Mouse (Mus musculus) kidney, embryonic 15.5 days (tissue): ENCODE measurements around the gene Marveld1. TPM values are rescaled to one million over a fixed set of nuclear protein-coding genes. Genes with fewer than 3 reads are reported as not detected.

Experiments
- ATAC-seq: fragments of 200-750 bp; cut with Nextera tagmentation; replicated peaks from 2 replicates; pipeline ENCODE4 v1.8.0; 2017; ENCODE audit warnings: moderate TSS enrichment; ENCODE audit not compliant: low FRiP score
- H3K27ac ChIP-seq: fragments of 300-500 bp; sonication (generic); 2 replicates; pipeline ENCODE4 v1.5.1; 2015; ENCODE audit warnings: mild to moderate bottlenecking, inconsistent platforms
- H3K27me3 ChIP-seq: fragments of 300-500 bp; sonication (generic); 2 replicates; pipeline ENCODE4 v1.6.1; 2015; ENCODE audit warnings: inconsistent platforms
- H3K36me3 ChIP-seq: fragments of 300-500 bp; sonication (generic); 2 replicates; pipeline ENCODE4 v1.6.1; 2015; ENCODE audit warnings: inconsistent platforms
- H3K4me1 ChIP-seq: fragments of 300-500 bp; sonication (generic); 2 replicates; pipeline ENCODE4 v1.6.1; 2015; ENCODE audit warnings: inconsistent platforms
- H3K4me2 ChIP-seq: fragments of 300-500 bp; sonication (generic); 2 replicates; pipeline ENCODE4 v1.6.1; 2015; ENCODE audit warnings: moderate library complexity, mild to moderate bottlenecking, inconsistent platforms
- H3K4me3 ChIP-seq: fragments of 300-500 bp; sonication (generic); replicated peaks from 2 replicates; pipeline ENCODE4 v1.5.1; 2015; ENCODE audit warnings: mild to moderate bottlenecking, inconsistent platforms
- H3K9ac ChIP-seq: fragments of 300-500 bp; sonication (generic); 2 replicates; pipeline ENCODE4 v1.6.1; 2015; ENCODE audit warnings: mild to moderate bottlenecking, inconsistent platforms
- H3K9me3 ChIP-seq: fragments of 300-500 bp; sonication (generic); replicated peaks from 2 replicates; pipeline ENCODE4 v1.6.1; 2016; ENCODE audit warnings: inconsistent platforms
- WGBS: fragments of 180-500 bp; shearing (Covaris S2); methylation state at CpG from one replicate; pipeline ENCODE4 v1.1.7; 2015; ENCODE audit warnings: mixed read lengths; 5-methylcytosine and 5-hydroxymethylcytosine counted together
- polyA plus RNA-seq: library from polyadenylated mRNA; unstranded; fragments of >200 nt; fragmentation: Nextera tagmentation; extraction: Ambion mirVana; gene quantifications from 2 replicates; pipeline ENCODE4 v1.2.1, GENCODE M21; 2015

The Marveld1 gene
- polyA plus RNA-seq, result 9.7 and 9.8 TPM in 2 replicates

DNA sequence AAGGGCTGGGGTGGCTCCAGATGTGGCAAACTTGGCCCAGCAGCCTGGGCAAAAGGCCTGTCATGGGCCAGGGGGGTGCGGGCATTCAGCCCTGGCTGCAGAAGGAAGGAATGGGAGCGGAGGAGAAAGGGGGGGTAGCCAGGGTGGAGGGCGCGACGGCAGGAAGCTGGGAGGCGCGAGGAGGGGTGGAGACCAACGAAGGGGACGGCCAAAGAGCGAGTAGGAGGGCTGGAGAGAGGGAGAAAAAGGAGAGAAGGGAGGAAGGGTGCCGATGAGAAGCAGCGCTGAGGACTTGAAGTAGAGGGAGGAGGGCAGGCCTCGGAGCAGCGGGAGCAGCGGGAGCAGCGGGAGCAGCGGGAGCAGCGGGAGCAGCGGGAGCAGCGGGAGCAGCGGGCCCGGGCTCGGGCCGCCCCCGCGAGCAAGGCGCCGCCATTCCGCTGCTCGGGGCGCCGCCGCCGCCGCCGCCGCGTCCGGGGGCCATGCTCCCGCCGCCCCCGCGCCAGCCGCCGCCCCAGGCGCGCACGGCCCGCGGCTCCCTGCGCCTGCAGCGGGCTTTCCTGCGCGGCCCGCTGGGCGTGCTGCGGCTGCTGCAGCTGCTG lies at the start of gene Marveld1:
Gene Marveld1 (plus strand): TSS at position 231 of the 599 bp plus-strand sequence.
- H3K36me3 ChIP-seq, result peaks cover 9% of the 10 kb centered on the region; the same call in 1 of the 2 replicates
- H3K9ac ChIP-seq, result peak within 1 kb of the TSS; percentile 86
- peak within 1 kb of the TSS; percentile 91 for H3K27ac ChIP-seq
- peaks cover 10% of the 10 kb centered on the region; the same call in 1 of the 2 replicates for H3K27me3 ChIP-seq
- no peaks in the 10 kb centered on the region for H3K9me3 ChIP-seq
- WGBS, result under 1% methylated on average over 31 of the region's 57 CpGs
- H3K4me3 ChIP-seq, result peak within 1 kb of the TSS; percentile 73
- peak; percentile 62 for ATAC-seq
- H3K4me1 ChIP-seq, result peaks cover 51% of the 10 kb centered on the region
- peak within 1 kb of the TSS; percentile 84 for H3K4me2 ChIP-seq

DNA sequence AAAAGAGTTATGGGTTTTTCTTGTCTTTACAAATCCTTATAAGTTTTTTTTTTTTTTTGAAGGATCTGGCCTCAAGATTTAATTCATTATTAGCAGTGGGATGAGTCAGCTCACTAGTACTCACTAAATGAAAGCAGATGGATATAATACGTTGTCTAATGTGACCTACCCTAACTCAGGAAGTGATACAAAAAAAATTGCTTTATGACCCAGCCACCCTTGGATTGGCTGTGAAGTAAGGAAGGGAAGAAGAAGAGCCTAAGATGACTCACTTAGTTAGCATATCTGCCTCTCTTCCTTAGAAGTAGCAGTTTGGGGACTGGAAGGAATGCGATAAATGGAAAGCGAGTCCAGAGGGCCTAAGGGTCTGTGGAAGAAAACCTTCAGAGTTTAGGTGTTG lies 47.8 kb upstream of the Marveld1 start:
- 87% methylated on average over 3 of the region's 3 CpGs for WGBS
- no peak overlapping the region for H3K27ac ChIP-seq
- H3K4me3 ChIP-seq, result no peak overlapping the region
- peaks cover 51% of the 10 kb centered on the region for H3K36me3 ChIP-seq
- no peaks in the 10 kb centered on the region for H3K4me1 ChIP-seq
- H3K9me3 ChIP-seq, result no peaks in the 10 kb centered on the region
- ATAC-seq, result no peak
- H3K27me3 ChIP-seq, result no peaks in the 10 kb centered on the region
- no peak overlapping the region for H3K9ac ChIP-seq
- H3K4me2 ChIP-seq, result no peak overlapping the region

DNA sequence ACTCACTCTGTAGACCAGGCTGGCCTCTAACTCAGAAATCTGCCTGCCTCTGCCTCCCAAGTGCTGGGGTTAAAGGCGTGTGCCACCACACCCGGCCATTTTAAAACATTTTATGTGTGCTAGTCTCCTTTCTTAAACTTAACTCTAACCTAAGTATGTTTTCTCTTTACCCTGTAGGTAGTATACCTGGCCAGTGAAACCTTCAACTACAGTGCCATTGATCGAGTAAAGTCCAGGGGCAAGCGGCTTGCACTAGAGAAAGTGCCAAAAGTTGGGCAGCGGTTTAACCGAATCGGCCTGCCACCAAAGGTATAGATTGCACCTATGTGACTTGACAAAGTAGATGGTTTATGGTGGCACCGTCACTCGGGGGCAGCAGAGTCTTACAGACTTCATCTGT lies 42.5 kb upstream of the Marveld1 start:
- H3K27ac ChIP-seq, result no peak overlapping the region
- no peaks in the 10 kb centered on the region for H3K9me3 ChIP-seq
- WGBS, result 95% methylated on average over 9 of the region's 9 CpGs
- H3K4me1 ChIP-seq, result no peaks in the 10 kb centered on the region
- peaks cover 62% of the 10 kb centered on the region for H3K36me3 ChIP-seq
- no peak overlapping the region for H3K4me3 ChIP-seq
- H3K9ac ChIP-seq, result no peak overlapping the region
- no peak for ATAC-seq
- no peak overlapping the region for H3K4me2 ChIP-seq
- H3K27me3 ChIP-seq, result no peaks in the 10 kb centered on the region

DNA sequence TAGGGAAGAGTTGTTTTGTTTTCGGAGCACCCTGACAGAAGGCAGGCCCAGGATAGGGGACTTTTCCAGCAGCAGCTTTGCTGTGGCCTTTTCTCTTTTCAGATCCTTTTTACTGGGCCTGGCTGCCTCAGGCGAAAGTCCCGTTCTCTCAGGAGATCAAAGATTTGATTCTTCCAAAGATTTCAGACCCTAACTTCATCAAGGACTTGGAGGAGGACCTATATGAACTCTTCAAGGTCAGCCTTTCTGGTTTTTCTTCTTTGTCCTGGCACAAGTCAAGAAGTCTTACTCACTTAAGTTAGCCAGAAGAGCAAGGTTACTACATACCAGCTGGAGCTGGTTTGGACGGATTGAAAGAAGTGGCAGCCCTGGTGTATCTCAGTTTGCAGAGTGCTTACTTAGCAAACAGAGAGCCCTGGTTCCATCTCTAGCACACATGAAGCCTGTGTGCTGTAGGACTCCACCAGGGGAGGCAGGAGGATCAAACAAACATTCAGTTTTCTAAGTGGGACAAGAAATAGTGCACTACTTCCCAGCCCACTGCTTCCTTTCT lies 31.3 kb upstream of the Marveld1 start:
- Histone ChIP-seq H3K4me1 (no peaks in the 10 kb centered on the region), H3K36me3 (peaks cover 82% of the 10 kb centered on the region)

DNA sequence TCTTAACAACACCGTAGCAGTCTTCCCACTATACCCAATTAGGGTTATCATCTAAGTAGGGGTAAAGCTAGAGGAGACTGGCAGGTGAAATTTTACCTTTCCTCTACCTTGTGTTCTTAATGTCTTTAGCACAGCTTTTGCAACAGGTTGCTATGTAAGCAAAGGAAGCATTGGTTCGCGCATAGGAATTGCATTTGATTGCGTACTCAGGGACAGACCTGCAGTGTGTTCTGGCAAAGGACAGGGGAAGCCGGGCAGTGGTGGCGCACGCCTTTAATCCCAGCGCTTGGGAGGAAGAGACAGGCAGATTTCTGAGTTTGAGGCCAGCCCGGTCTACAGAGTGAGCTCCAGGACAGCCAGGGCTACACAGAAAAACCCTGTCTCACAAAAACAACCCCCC lies 29.1 kb upstream of the Marveld1 start:
- no peak overlapping the region for H3K9ac ChIP-seq
- H3K4me1 ChIP-seq, result no peaks in the 10 kb centered on the region
- H3K27ac ChIP-seq, result no peak overlapping the region
- no peak overlapping the region for H3K4me3 ChIP-seq
- H3K27me3 ChIP-seq, result no peaks in the 10 kb centered on the region
- ATAC-seq, result no peak
- 96% methylated on average over 9 of the region's 9 CpGs for WGBS
- H3K9me3 ChIP-seq, result no peaks in the 10 kb centered on the region
- H3K4me2 ChIP-seq, result no peak overlapping the region
- H3K36me3 ChIP-seq, result peaks cover 97% of the 10 kb centered on the region

More for the DNA sequence above, 31.3 kb upstream of the Marveld1 start:
- Histone ChIP-seq H3K27me3 (no peaks in the 10 kb centered on the region), H3K9me3 (no peaks in the 10 kb centered on the region), H3K4me3 (no peak overlapping the region), H3K27ac (no peak overlapping the region), H3K9ac (no peak overlapping the region), H3K4me2 (no peak overlapping the region)
- 89% methylated on average over 4 of the region's 4 CpGs for WGBS
- no peak for ATAC-seq

DNA sequence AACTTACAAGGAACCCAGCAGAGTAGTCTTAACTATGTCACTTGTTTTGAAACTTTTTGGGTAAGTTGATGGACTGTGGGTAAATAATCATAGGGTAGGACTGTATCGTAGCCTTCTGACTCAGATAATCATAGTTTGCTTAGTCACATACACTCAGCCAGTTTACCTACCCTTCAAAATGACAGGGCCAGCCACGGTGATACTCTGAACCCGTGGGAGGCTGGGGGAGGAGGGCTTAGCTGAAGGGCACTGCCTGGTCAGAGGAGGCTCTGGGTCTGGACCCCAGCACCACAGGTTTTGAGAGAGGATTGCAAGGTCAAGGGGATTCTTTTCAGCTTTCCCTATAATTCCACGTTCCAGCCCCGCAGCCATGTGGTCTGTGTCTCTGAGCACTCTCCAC lies 28.6 kb upstream of the Marveld1 start:
- Histone ChIP-seq H3K9ac (no peak overlapping the region), H3K27ac (no peak overlapping the region), H3K4me1 (no peaks in the 10 kb centered on the region), H3K36me3 (peaks cover 97% of the 10 kb centered on the region), H3K9me3 (no peaks in the 10 kb centered on the region), H3K4me2 (no peak overlapping the region), H3K27me3 (no peaks in the 10 kb centered on the region), H3K4me3 (no peak overlapping the region)
- ATAC-seq, result no peak
- 54% methylated on average over 5 of the region's 5 CpGs for WGBS

DNA sequence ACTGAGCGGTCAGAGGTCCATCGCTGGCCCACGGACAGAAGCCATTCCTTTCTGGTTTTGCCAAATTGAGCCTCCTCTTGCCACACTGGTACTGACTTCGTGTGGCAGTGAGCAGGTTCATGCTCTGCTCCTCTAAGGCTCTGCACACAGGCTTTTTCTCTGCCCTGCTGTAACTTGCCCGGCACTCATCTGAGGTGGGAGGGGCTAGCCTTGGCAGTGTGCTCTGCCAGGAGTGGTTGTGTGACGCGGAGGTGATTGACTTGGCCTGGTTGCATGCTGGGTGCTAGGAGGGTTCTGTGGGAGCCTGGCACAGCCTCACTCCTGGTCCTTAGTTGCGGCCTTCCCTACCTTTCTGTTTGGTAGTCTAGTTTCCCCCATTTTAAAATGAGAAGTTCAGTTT lies 26.7 kb upstream of the Marveld1 start:
- Histone ChIP-seq H3K4me2 (no peak overlapping the region), H3K27me3 (no peaks in the 10 kb centered on the region), H3K9ac (no peak overlapping the region), H3K9me3 (no peaks in the 10 kb centered on the region), H3K27ac (no peak overlapping the region), H3K4me3 (no peak overlapping the region), H3K36me3 (peaks cover 92% of the 10 kb centered on the region), H3K4me1 (no peaks in the 10 kb centered on the region)
- ATAC-seq, result no peak
- WGBS, result 91% methylated on average over 8 of the region's 8 CpGs

DNA sequence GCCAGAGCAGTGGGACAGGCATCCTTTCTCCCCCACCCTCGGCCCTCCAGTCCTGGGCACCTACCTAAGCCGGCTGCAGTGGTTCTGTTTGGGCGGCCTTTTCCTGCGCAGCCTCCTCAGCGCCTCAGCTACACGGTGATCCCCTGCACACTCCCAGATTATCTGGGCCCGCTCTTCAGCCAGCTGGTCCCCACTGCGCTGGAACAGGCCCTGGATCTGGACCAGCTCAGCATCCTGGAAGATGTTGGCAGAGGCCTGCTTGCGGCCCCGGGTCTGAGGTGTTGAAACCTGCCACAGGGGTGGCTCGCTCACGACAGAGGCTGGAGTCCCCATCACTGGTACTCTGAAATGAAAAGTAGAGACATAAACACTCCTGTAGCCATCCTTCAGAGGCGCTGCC lies 22.5 kb upstream of the Marveld1 start:
- H3K9ac ChIP-seq, result no peak overlapping the region
- H3K4me3 ChIP-seq, result no peak overlapping the region
- peaks cover 14% of the 10 kb centered on the region for H3K4me1 ChIP-seq
- H3K9me3 ChIP-seq, result no peaks in the 10 kb centered on the region
- ATAC-seq, result no peak
- WGBS, result 85% methylated on average over 13 of the region's 13 CpGs
- no peaks in the 10 kb centered on the region; the same call in 1 of the 2 replicates for H3K27me3 ChIP-seq
- peaks cover 53% of the 10 kb centered on the region for H3K36me3 ChIP-seq
- H3K4me2 ChIP-seq, result no peak overlapping the region
- H3K27ac ChIP-seq, result no peak overlapping the region

DNA sequence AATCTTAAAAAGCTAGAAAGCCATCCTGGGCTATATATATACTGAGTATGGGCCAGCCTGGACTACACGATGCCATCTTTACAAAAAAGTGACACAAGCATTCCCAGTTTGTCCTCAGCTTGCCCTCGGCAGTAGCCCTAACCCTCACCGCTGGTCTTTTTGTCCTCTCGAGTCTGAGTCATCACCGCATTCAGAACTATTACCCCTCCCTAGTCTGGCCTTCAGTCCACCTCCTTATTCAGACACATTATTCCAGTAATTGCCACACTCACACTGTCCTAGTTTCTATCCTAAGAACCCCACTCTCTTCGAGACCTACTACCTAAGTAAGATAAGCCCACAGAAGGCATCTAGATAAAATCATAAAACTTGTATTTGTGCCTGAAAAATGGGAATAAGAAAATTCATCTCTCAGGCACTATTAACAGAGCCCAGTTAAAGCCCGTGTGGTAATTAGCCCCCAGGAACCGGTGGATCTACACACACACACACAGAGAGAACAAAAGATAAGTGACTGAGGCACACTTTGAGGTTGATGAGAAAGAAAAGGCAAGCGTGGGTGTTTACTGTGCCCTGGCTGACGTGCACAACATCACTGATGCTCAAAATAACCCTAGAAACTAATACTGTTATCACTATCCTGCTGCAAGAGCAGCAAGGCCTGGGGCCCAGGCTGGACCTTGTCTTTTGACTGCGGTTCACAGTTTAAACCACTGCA lies 21.5 kb upstream of the Marveld1 start:
- Histone ChIP-seq H3K36me3 (peaks cover 43% of the 10 kb centered on the region), H3K9me3 (no peaks in the 10 kb centered on the region), H3K9ac (no peak overlapping the region), H3K27ac (no peak overlapping the region), H3K27me3 (no peaks in the 10 kb centered on the region; the same call in 1 of the 2 replicates), H3K4me1 (peaks cover 18% of the 10 kb centered on the region), H3K4me3 (no peak overlapping the region), H3K4me2 (no peak overlapping the region)
- no peak for ATAC-seq
- 87% methylated on average over 11 of the region's 11 CpGs for WGBS

DNA sequence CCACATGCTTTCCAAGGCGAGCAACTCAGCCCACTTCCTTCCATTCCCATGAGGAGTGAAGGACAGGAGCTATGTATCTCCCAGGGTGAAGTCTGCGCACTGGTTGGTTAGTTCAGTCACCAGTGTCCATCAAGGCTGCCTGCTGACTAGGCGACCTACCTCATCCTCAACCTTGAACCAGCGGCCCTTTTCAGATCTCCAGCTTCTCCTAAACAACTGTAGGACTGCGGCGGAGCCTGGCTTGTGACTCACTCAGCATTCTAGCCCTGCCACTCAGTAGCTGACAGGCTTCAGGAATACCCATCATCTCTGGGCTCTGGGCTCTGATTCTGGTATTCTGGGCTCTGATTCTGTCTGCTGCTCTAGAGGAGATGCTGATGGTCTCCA lies 21.0 kb upstream of the Marveld1 start:
- peaks cover 22% of the 10 kb centered on the region for H3K4me1 ChIP-seq
- no peak overlapping the region for H3K27ac ChIP-seq
- H3K27me3 ChIP-seq, result no peaks in the 10 kb centered on the region; the same call in 1 of the 2 replicates
- no peak overlapping the region for H3K9ac ChIP-seq
- 92% methylated on average over 6 of the region's 6 CpGs for WGBS
- H3K4me3 ChIP-seq, result no peak overlapping the region
- ATAC-seq, result no peak
- peaks cover 38% of the 10 kb centered on the region for H3K36me3 ChIP-seq
- H3K4me2 ChIP-seq, result no peak overlapping the region
- no peaks in the 10 kb centered on the region for H3K9me3 ChIP-seq

DNA sequence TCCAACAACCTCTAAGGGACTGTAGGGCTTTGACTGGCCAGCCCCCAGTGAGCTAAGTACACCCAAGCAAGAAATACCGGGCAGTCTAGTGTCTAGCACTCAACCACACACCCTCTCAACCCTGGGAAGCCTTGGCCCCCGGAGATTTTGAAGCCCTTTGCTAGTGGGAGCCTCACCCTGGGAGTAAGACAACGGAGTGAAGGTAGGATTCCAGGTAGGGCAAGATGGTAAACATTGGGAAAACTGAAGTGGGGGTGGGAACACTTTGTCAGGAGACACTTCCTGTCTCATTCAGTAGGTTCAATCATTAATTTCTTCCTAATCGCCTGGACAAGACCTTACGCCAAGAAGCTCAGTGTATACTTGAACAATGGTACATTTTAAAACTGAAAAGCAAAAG lies 20.2 kb upstream of the Marveld1 start:
- 93% methylated on average over 5 of the region's 5 CpGs for WGBS
- Histone ChIP-seq H3K27me3 (no peaks in the 10 kb centered on the region; the same call in 1 of the 2 replicates), H3K27ac (no peak overlapping the region), H3K9me3 (no peaks in the 10 kb centered on the region), H3K4me1 (peaks cover 25% of the 10 kb centered on the region), H3K4me3 (no peak overlapping the region), H3K36me3 (peaks cover 30% of the 10 kb centered on the region), H3K9ac (no peak overlapping the region), H3K4me2 (no peak overlapping the region)
- ATAC-seq, result no peak

DNA sequence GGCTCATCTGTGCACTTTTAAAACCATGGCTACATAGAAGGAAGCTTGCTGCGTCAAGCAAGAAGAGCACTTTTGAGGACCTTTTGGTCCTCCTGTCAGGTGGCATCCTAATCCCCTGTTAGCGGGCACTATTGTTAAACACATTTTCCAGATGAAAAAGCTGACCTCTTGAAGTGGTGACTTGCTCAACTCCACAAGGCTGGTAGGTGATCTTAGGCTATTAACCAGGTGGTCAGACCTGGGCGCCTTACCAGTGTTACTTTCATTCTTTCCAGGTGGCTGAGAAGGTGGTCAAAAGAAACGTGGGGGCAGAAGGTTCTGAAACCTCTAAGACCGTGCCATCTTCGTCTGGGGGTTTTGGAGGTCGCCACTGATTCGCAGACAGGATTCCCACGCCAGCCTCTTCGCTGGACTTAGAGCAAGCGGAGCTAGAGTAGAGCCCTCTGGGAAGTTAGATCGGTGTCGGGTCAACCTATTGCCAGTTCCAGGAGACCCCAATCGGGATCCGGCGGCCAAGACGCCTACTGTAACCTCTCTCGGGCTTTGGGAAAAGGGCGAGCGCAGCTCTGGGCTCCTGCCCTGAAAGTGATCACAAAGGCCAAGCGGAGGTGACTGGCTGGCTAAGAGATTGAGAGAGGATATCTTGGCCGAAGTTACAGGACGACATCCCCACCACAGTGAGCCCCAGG lies 19.0 kb upstream of the Marveld1 start:
- ATAC-seq, result no peak
- H3K4me1 ChIP-seq, result peaks cover 25% of the 10 kb centered on the region
- 5% methylated on average over 23 of the region's 23 CpGs for WGBS
- H3K36me3 ChIP-seq, result peaks cover 18% of the 10 kb centered on the region
- peak overlapping the region; percentile 78 for H3K9ac ChIP-seq
- no peaks in the 10 kb centered on the region for H3K9me3 ChIP-seq
- H3K4me2 ChIP-seq, result peak overlapping the region; percentile 96
- H3K4me3 ChIP-seq, result peak overlapping the region; percentile 69
- no peaks in the 10 kb centered on the region; the same call in 1 of the 2 replicates for H3K27me3 ChIP-seq
- H3K27ac ChIP-seq, result peak overlapping the region; percentile 91
